Mouse (Mus musculus) neural tube, embryonic 11.5 days (tissue): ENCODE measurements around the gene Gabpb1. TPM values are rescaled to one million over a fixed set of nuclear protein-coding genes. Genes with fewer than 3 reads are reported as not detected.

Source experiments
- ATAC-seq: fragments of 200-750 bp; cut with Nextera tagmentation; 2 replicates; pipeline ENCODE4 v1.8.0; 2017; ENCODE audit warnings: moderate number of reproducible peaks, mild to moderate bottlenecking, moderate TSS enrichment, moderate library complexity; ENCODE audit not compliant: insufficient read depth, low FRiP score, low TSS enrichment
- DNase-seq: peaks from one replicate; pipeline ENCODE4 v3.0.0-alpha.2; 2015; ENCODE audit warnings: low spot score
- H3K27ac ChIP-seq: fragments of 300-500 bp; sonication (generic); 2 replicates; pipeline ENCODE4 v1.5.1; 2014; ENCODE audit warnings: low read depth, mild to moderate bottlenecking, low read length
- H3K27me3 ChIP-seq: fragments of 300-500 bp; sonication (generic); 2 replicates; pipeline ENCODE4 v1.6.1; 2014; ENCODE audit warnings: mild to moderate bottlenecking, low read length, mixed read lengths; ENCODE audit not compliant: control insufficient read depth, insufficient read depth
- H3K36me3 ChIP-seq: fragments of 300-500 bp; sonication (generic); 2 replicates; pipeline ENCODE4 v1.6.1; 2014; ENCODE audit warnings: mild to moderate bottlenecking, low read length, moderate library complexity, mixed read lengths; ENCODE audit not compliant: control insufficient read depth, insufficient read depth
- H3K4me1 ChIP-seq: fragments of 300-500 bp; sonication (generic); 2 replicates; pipeline ENCODE4 v1.6.1; 2014; ENCODE audit warnings: low read length, mixed read lengths; ENCODE audit not compliant: control insufficient read depth, insufficient read depth
- H3K4me2 ChIP-seq: fragments of 300-500 bp; sonication (generic); 2 replicates; pipeline ENCODE4 v1.6.1; 2014; ENCODE audit warnings: low read depth, mild to moderate bottlenecking, moderate library complexity
- H3K4me3 ChIP-seq: fragments of 300-500 bp; sonication (generic); 2 replicates; pipeline ENCODE4 v1.5.1; 2014; ENCODE audit warnings: low read depth, low read length
- H3K9ac ChIP-seq: fragments of 300-500 bp; sonication (generic); 2 replicates; pipeline ENCODE4 v1.6.1; 2014; ENCODE audit warnings: mild to moderate bottlenecking, low read length
- H3K9me3 ChIP-seq: fragments of 300-500 bp; sonication (generic); 2 replicates; pipeline ENCODE4 v1.6.1; 2016; ENCODE audit warnings: low read length; ENCODE audit not compliant: control insufficient read depth
- WGBS: fragments of 180-500 bp; shearing (Covaris S2); extraction: QIAGEN DNeasy Blood & Tissue Kit; methylation state at CpG from one replicate; pipeline ENCODE4 v1.1.7; 2014; 5-methylcytosine and 5-hydroxymethylcytosine counted together
- polyA plus RNA-seq: library from polyadenylated mRNA; unstranded; fragments of >200 nt; fragmentation: Nextera tagmentation; extraction: Ambion mirVana; gene quantifications from 2 replicates; pipeline ENCODE4 v1.2.1, GENCODE M21; 2014

Gene Gabpb1
- polyA plus RNA-seq, 1 experiment from 2014 or later, result 81.8 TPM

- no peak overlapping the region for H3K27ac ChIP-seq
- whole genome bisulfite sequencing, result 92% methylated on average over 3 of the region's 3 CpGs
- H3K4me3 ChIP-seq, result no peak overlapping the region
- ATAC-seq (no peak), DNase-seq (no peak)
- no peaks in the 10 kb centered on the region for H3K4me1 ChIP-seq
- no peaks in the 10 kb centered on the region for H3K36me3 ChIP-seq
- no peak overlapping the region for H3K4me2 ChIP-seq
- no peak overlapping the region for H3K9ac ChIP-seq
- H3K27me3 ChIP-seq, result no peaks in the 10 kb centered on the region
- no peaks in the 10 kb centered on the region for H3K9me3 ChIP-seq
These were observed 88.7 kb downstream of the Gabpb1 start for GRCm38 (mm10) chr2:126587468-126587867.

DNA sequence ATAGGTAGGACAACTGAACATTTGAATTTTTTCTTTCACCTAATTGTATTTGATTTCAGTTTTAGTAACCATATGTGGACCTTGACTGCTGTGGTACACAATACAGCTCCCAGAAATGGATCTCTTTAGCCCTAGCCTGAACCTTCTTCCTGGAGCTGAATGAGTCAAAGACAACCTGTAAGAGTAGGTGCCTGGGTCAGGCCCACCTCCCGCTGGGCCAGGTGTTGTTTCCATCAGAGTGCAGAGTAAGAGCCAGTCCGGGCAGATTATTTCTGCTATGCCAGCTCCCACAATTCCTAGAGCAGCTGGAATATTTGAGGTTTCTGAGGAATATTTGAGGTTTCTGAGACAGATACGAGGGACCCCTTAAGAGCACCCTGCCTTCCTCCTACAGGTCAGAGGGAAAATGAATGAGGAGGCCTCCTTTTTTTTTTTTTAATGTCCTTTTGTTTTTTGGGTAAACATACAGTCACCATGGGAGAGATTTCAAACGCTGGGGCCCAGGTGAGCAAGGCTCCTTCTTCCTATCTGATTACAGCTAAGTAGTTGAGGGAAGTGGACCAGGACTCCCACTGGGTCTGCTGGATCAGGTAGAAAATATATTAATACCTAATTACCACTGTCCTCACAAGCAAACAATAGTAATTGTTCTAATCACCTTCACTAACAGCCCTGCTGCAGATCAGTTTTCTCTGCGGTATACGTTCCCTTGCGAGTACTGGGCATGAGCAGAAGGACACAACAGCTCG, 91.3 kb downstream of the Gabpb1 start:
- no peak overlapping the region for H3K4me3 ChIP-seq
- WGBS, result 79% methylated on average over 8 of the region's 8 CpGs
- DNase-seq (no peak), ATAC-seq (no peak)
- H3K9me3 ChIP-seq, result no peaks in the 10 kb centered on the region
- no peaks in the 10 kb centered on the region for H3K27me3 ChIP-seq
- no peaks in the 10 kb centered on the region for H3K36me3 ChIP-seq
- H3K4me2 ChIP-seq, result no peak overlapping the region
- no peak overlapping the region for H3K27ac ChIP-seq
- no peak overlapping the region for H3K9ac ChIP-seq
- H3K4me1 ChIP-seq, result no peaks in the 10 kb centered on the region

DNA sequence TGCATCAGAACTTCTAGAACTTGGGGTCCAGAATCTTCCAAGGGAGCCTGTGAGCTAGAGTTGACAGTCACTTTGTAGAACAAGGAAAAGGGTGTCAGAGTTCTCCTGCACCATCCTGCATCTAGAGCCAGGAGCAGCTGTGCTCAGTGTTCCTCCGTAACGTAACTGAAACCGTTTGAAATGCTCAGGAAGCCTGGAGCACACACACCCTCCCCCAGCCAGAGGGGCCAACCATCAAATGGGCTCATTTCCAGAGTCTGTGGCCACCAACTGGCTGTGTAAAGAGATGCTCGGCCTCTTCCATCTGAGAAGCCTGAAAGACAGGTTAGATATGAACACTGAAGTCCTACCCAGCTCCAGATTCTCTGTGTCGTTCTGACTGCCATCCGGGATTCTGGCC, 92.2 kb downstream of the Gabpb1 start:
- 78% methylated on average over 6 of the region's 6 CpGs for WGBS
- Histone ChIP-seq H3K4me1 (no peaks in the 10 kb centered on the region), H3K9ac (no peak overlapping the region), H3K9me3 (no peaks in the 10 kb centered on the region), H3K4me2 (no peak overlapping the region), H3K36me3 (no peaks in the 10 kb centered on the region), H3K27me3 (no peaks in the 10 kb centered on the region), H3K4me3 (no peak overlapping the region), H3K27ac (no peak overlapping the region)
- DNase-seq (no peak), ATAC-seq (no peak)

- Histone ChIP-seq H3K9ac (no peak overlapping the region), H3K36me3 (no peaks in the 10 kb centered on the region), H3K4me2 (no peak overlapping the region), H3K27me3 (no peaks in the 10 kb centered on the region), H3K9me3 (no peaks in the 10 kb centered on the region), H3K4me1 (no peaks in the 10 kb centered on the region), H3K4me3 (no peak overlapping the region), H3K27ac (no peak overlapping the region)
- 94% methylated on average over 1 of the region's 1 CpGs for WGBS
- ATAC-seq (no peak), DNase-seq (no peak)
These were observed 96.9 kb downstream of the Gabpb1 start for GRCm38 (mm10) chr2:126579282-126579681.

Other genes with a start within 250 kb of the Gabpb1 start
- gene Atp8b4, start 175.7 kb downstream of the Gabpb1 start, polyA plus RNA-seq, result 0.09 TPM in 1 of 2 replicates, not detected in the other
- gene Slc27a2, start 123.9 kb downstream of the Gabpb1 start, polyA plus RNA-seq, result 0.51 and 0.69 TPM in 2 replicates
- gene Hdc, start 57.0 kb downstream of the Gabpb1 start, polyA plus RNA-seq, result 0.84 and 0.95 TPM in 2 replicates
- gene Usp8, start 31.0 kb upstream of the Gabpb1 start, polyA plus RNA-seq, result 47.3 and 47.7 TPM in 2 replicates
- 2.1 and 2.3 TPM in 2 replicates for gene Usp50, start 107.1 kb upstream of the Gabpb1 start, polyA plus RNA-seq
- gene Trpm7, start 199.9 kb upstream of the Gabpb1 start, polyA plus RNA-seq, result 36.1 and 36.4 TPM in 2 replicates